Mouse (Mus musculus) heart, embryonic 14.5 days (tissue): ENCODE results near the gene Zfp512. TPM values are rescaled to one million over a fixed set of nuclear protein-coding genes. Genes with fewer than 3 reads are reported as not detected.

Experiments
- ATAC-seq: fragments of 200-750 bp; cut with Nextera tagmentation; 2 replicates; pipeline ENCODE4 v1.8.0; 2017; ENCODE audit warnings: low read depth, moderate TSS enrichment; ENCODE audit not compliant: insufficient number of reproducible peaks, insufficient read depth, low FRiP score
- H3K27ac ChIP-seq, 2 experiments: fragments of 200-500 bp in 1 of 2; fragments of 300-500 bp in 1 of 2; sonication (generic) in 1 of 2; replicated peaks in 1 of 2; 2 replicates each; pipeline ENCODE4 v1.5.1; 2012 to 2014; ENCODE audit warnings: low read depth in 2 of 2, low read length in 2 of 2, control low read depth in 1 of 2, mild to moderate bottlenecking in 1 of 2, mixed read lengths in 1 of 2; ENCODE audit not compliant: control insufficient read depth in 1 of 2, insufficient read depth in 1 of 2
- H3K27me3 ChIP-seq: fragments of 300-500 bp; sonication (generic); 2 replicates; pipeline ENCODE4 v1.6.1; 2014; ENCODE audit warnings: mild to moderate bottlenecking, low read length, control low read depth; ENCODE audit not compliant: control insufficient read depth, insufficient read depth
- H3K36me3 ChIP-seq: fragments of 300-500 bp; sonication (generic); 2 replicates; pipeline ENCODE4 v1.6.1; 2014; ENCODE audit warnings: mild to moderate bottlenecking, control low read depth, low read length, mixed read lengths; ENCODE audit not compliant: control insufficient read depth, insufficient read depth
- H3K4me1 ChIP-seq, 2 experiments: fragments of 200-500 bp in 1 of 2; fragments of 300-500 bp in 1 of 2; sonication (generic) in 1 of 2; 2 replicates each; pipeline ENCODE4 v1.6.1; 2012 to 2014; ENCODE audit warnings: low read length in 2 of 2, control low read depth in 1 of 2, mixed read lengths in 1 of 2; ENCODE audit not compliant: control insufficient read depth in 2 of 2, insufficient read depth in 2 of 2
- H3K4me2 ChIP-seq: fragments of 300-500 bp; sonication (generic); 2 replicates; pipeline ENCODE4 v1.6.1; 2014; ENCODE audit warnings: mild to moderate bottlenecking, low read length
- H3K4me3 ChIP-seq, 2 experiments: fragments of 200-500 bp in 1 of 2; fragments of 300-500 bp in 1 of 2; sonication (generic) in 1 of 2; 2 replicates each; pipeline ENCODE4 v1.5.1; 2012 to 2014; ENCODE audit warnings: low read length in 2 of 2, mild to moderate bottlenecking in 2 of 2, control low read depth in 1 of 2, low read depth in 1 of 2, moderate library complexity in 1 of 2; ENCODE audit not compliant: control insufficient read depth in 1 of 2, insufficient read depth in 1 of 2
- H3K9ac ChIP-seq: fragments of 300-500 bp; sonication (generic); 2 replicates; pipeline ENCODE4 v1.6.1; 2014; ENCODE audit warnings: mild to moderate bottlenecking, low read length
- H3K9me3 ChIP-seq: fragments of 300-500 bp; sonication (generic); 2 replicates; pipeline ENCODE4 v1.6.1; 2016; ENCODE audit warnings: low read length, control low read depth; ENCODE audit not compliant: control insufficient read depth
- WGBS: fragments of 180-500 bp; shearing (Covaris S2); extraction: QIAGEN DNeasy Blood & Tissue Kit; methylation state at CpG from one replicate; pipeline ENCODE4 v1.1.7; 2014; 5-methylcytosine and 5-hydroxymethylcytosine counted together
- polyA plus RNA-seq: library from polyadenylated mRNA; unstranded; fragments of >200 nt; fragmentation: Nextera tagmentation; extraction: Ambion mirVana; gene quantifications from 2 replicates; pipeline ENCODE4 v1.2.1, GENCODE M21; 2014

Zfp512 gene
- polyA plus RNA-seq, 1 experiment from 2014 or later, result 32.7 TPM

DNA sequence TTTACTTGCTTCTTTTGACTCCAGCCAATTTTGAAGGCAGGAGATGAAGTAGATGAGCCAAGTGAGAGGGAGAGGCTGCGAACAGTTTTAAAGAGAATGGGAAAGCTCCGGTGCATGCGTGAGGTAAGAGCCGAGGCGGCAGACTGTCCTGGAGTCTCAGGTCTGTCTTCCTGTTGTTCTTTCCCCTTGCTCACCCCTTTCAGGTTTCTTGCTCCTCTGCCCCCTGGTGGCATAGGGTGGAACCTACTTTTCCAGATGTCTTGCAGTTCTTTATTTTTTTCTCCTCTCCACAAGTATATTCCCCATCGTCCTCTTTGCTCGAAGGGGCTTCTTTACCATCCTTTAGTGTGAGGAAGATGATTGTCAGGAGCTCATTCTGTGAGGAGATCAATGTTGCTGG lies 18.1 kb downstream of the Zfp512 start:
- Histone ChIP-seq H3K36me3 (peaks cover 88% of the 10 kb centered on the region), H3K4me3 (no peak overlapping the region), H3K4me2 (no peak overlapping the region), H3K9ac (no peak overlapping the region), H3K4me1 (no peaks in the 10 kb centered on the region), H3K27me3 (no peaks in the 10 kb centered on the region), H3K9me3 (no peaks in the 10 kb centered on the region), H3K27ac (no peak overlapping the region)
- no peak for ATAC-seq
- WGBS, result 66% methylated on average over 7 of the region's 7 CpGs

GRCm38 (mm10) chr5:31480536-31480935 lies 28.3 kb downstream of the Zfp512 start:
- no peak for ATAC-seq
- peaks cover 68% of the 10 kb centered on the region for H3K36me3 ChIP-seq
- no peak overlapping the region for H3K4me3 ChIP-seq
- H3K4me2 ChIP-seq, result no peak overlapping the region
- no peaks in the 10 kb centered on the region for H3K27me3 ChIP-seq
- H3K27ac ChIP-seq, result no peak overlapping the region
- no peaks in the 10 kb centered on the region for H3K9me3 ChIP-seq
- no peak overlapping the region for H3K9ac ChIP-seq
- 88% methylated on average over 4 of the region's 4 CpGs for WGBS
- no peaks in the 10 kb centered on the region for H3K4me1 ChIP-seq

GRCm38 (mm10) chr5:31485440-31485839 lies 33.2 kb downstream of the Zfp512 start, which contains the start of gene 4930548H24Rik:
Gene 4930548H24Rik (plus strand): TSS chr5:31485740.
- 87% methylated on average over 3 of the region's 3 CpGs for WGBS
- Histone ChIP-seq H3K4me3 (no peak within 1 kb of the TSS), H3K9me3 (no peaks in the 10 kb centered on the region), H3K27ac (no peak within 1 kb of the TSS), H3K36me3 (peaks cover 19% of the 10 kb centered on the region), H3K4me2 (no peak within 1 kb of the TSS), H3K27me3 (no peaks in the 10 kb centered on the region), H3K9ac (no peak within 1 kb of the TSS), H3K4me1 (no peaks in the 10 kb centered on the region)
- no peak for ATAC-seq

GRCm38 (mm10) chr5:31487889-31488288 lies 35.7 kb downstream of the Zfp512 start:
- H3K4me1 ChIP-seq, result no peaks in the 10 kb centered on the region
- H3K9ac ChIP-seq, result no peak overlapping the region
- no peak overlapping the region for H3K4me3 ChIP-seq
- no peaks in the 10 kb centered on the region for H3K9me3 ChIP-seq
- no peak overlapping the region for H3K27ac ChIP-seq
- ATAC-seq, result no peak
- H3K4me2 ChIP-seq, result no peak overlapping the region
- H3K27me3 ChIP-seq, result no peaks in the 10 kb centered on the region
- no peaks in the 10 kb centered on the region for H3K36me3 ChIP-seq
- 89% methylated on average over 3 of the region's 3 CpGs for WGBS

GRCm38 (mm10) chr5:31489116-31489769 lies 37.0 kb downstream of the Zfp512 start:
- Histone ChIP-seq H3K9ac (no peak overlapping the region), H3K4me3 (no peak overlapping the region), H3K4me2 (no peak overlapping the region), H3K9me3 (no peaks in the 10 kb centered on the region), H3K27ac (no peak overlapping the region), H3K4me1 (0 out of 4 replicates have a peak, but pooled peaks cover 0 to 3% of the 10 kb centered on the region in 2 experiments), H3K27me3 (no peaks in the 10 kb centered on the region), H3K36me3 (no peaks in the 10 kb centered on the region)
- ATAC-seq, result no peak
- 54% methylated on average over 7 of the region's 7 CpGs for WGBS

DNA sequence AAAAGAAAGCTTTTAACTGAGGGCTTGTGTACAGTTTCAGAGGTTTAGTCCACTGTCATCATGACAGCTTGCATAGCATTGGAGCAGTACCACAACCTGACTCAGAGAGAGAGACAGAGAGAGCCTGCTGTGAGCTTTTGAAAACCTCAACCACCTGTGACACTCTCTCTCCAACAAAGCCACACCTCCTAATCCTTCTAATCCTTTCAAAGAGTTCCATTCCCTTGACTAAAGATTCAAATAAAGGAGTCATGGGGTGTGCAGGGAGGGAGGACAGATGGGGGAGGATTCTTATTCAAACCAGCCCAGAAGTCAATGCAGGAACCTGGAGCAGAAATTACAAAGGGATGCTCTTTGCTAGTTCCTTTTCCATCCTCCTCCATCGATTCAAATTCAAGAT lies 39.8 kb downstream of the Zfp512 start:
- H3K36me3 ChIP-seq, result peaks cover 9% of the 10 kb centered on the region
- H3K27me3 ChIP-seq, result no peaks in the 10 kb centered on the region
- no peaks in the 10 kb centered on the region for H3K9me3 ChIP-seq
- WGBS, result 48% methylated on average over 1 of the region's 1 CpGs
- no peak for ATAC-seq
- H3K4me1 ChIP-seq, result peaks cover 4 to 12% of the 10 kb centered on the region in 2 experiments
- H3K9ac ChIP-seq, result no peak overlapping the region
- no peak overlapping the region for H3K27ac ChIP-seq
- H3K4me3 ChIP-seq, result no peak overlapping the region
- H3K4me2 ChIP-seq, result no peak overlapping the region

DNA sequence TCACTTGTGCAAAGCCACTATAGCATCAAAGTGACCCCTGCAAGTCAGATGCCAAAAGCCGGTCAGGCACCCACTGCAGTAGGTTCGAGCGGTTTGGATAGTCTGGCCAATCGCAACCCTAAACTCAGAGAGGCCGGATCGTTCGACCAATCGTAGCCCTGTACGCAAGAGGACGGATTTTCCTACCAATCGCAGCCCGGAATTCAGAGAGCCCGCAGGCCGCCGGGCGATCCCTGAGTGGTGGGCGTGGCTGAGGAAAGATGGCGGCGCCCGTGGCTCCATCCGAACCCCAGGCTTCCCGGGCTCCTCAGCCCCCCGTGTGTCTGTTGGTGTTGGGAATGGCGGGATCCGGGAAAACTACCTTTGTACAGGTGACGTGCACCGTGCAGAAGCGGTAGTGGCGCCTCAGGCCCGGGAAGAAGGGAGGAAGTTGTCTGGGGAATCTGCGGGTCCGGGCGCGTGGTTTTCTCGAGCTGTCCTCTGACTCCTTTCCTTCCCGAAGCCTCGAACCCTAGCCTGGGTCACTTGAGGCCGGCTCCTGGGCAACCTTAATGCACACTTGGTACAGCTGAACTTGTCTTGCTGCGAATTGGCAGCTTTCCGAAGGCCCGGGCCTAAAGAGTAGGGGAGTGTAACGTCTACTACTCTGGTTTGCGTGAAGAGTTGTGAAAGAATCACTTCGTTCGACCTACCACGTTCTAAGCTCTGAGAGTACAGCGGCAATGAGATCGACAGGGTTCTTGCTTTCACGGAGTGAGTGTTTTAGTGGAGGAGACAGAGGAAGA lies 42.5 kb downstream of the Zfp512 start, which contains the start of gene Gpn1:
Gene Gpn1 (plus strand): TSS at position 229 of the 785 bp plus-strand sequence.
- under 1% methylated on average over 49 of the region's 49 CpGs for WGBS
- no peak within 1 kb of the TSS for H3K27ac ChIP-seq
- peak; percentile 98 for ATAC-seq
- peaks cover 4 to 12% of the 10 kb centered on the region in 2 experiments for H3K4me1 ChIP-seq
- H3K9ac ChIP-seq, result peak within 1 kb of the TSS; percentile 85
- peak within 1 kb of the TSS; percentile 62 to 89 for H3K4me3 ChIP-seq
- H3K36me3 ChIP-seq, result peaks cover 36% of the 10 kb centered on the region
- H3K9me3 ChIP-seq, result no peaks in the 10 kb centered on the region
- no peaks in the 10 kb centered on the region for H3K27me3 ChIP-seq
- peak within 1 kb of the TSS; percentile 67 for H3K4me2 ChIP-seq
